Mouse (Mus musculus) hindbrain, embryonic 13.5 days (tissue): ENCODE data around the gene Opn5. TPM values are rescaled to one million over a fixed set of nuclear protein-coding genes. Genes with fewer than 3 reads are reported as not detected.

Experiments
- ATAC-seq: fragments of 200-750 bp; cut with Nextera tagmentation; 2 replicates; pipeline ENCODE4 v1.8.0; 2017; ENCODE audit warnings: moderate TSS enrichment; ENCODE audit not compliant: low FRiP score
- H3K27ac ChIP-seq: fragments of 300-500 bp; sonication (generic); 2 replicates; pipeline ENCODE4 v1.5.1; 2015; ENCODE audit warnings: inconsistent platforms, mild to moderate bottlenecking, moderate library complexity
- H3K27me3 ChIP-seq: fragments of 300-500 bp; sonication (generic); 2 replicates; pipeline ENCODE4 v1.6.1; 2015; ENCODE audit warnings: mild to moderate bottlenecking, inconsistent platforms
- H3K36me3 ChIP-seq: fragments of 300-500 bp; sonication (generic); 2 replicates; pipeline ENCODE4 v1.6.1; 2015; ENCODE audit warnings: mild to moderate bottlenecking, inconsistent platforms
- H3K4me1 ChIP-seq: fragments of 300-500 bp; sonication (generic); replicated peaks from 2 replicates; pipeline ENCODE4 v1.6.1; 2015; ENCODE audit warnings: inconsistent platforms
- H3K4me2 ChIP-seq: fragments of 300-500 bp; sonication (generic); 2 replicates; pipeline ENCODE4 v1.6.1; 2015; ENCODE audit warnings: inconsistent platforms, mild to moderate bottlenecking, moderate library complexity
- H3K4me3 ChIP-seq: fragments of 300-500 bp; sonication (generic); 2 replicates; pipeline ENCODE4 v1.5.1; 2015; ENCODE audit warnings: mild to moderate bottlenecking, inconsistent platforms
- H3K9ac ChIP-seq: fragments of 300-500 bp; sonication (generic); 2 replicates; pipeline ENCODE4 v1.6.1; 2015; ENCODE audit warnings: mild to moderate bottlenecking, inconsistent platforms
- H3K9me3 ChIP-seq: fragments of 300-500 bp; sonication (generic); 2 replicates; pipeline ENCODE4 v1.6.1; 2016; ENCODE audit warnings: inconsistent platforms
- WGBS: fragments of 180-500 bp; shearing (Covaris S2); methylation state at CpG from one replicate; pipeline ENCODE4 v1.1.7; 2015; 5-methylcytosine and 5-hydroxymethylcytosine counted together
- polyA plus RNA-seq: library from polyadenylated mRNA; unstranded; fragments of >200 nt; fragmentation: Nextera tagmentation; extraction: Ambion mirVana; gene quantifications from 2 replicates; pipeline ENCODE4 v1.2.1, GENCODE M21; 2015

The Opn5 gene
- not detected in 2 replicates for polyA plus RNA-seq

DNA sequence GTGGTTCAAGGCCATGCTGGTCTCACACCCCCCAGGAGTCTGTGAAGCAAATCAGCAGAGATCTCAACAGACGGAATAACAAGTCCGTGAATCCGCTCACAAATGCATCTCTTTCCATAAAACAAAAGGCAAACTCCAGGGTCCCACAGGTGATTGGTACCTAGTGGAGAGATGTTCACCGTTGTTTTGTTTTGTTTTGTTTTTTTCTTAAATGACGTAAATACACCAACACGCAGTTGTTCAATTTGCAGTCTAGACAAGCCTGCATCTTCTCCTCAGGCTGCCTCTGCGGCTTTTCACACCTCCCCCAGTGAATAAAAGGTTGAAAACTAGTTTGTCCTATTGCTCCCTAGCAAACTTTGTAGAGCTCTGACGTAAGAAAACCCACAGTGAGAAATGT lies at the start of gene Opn5:
Gene Opn5 (minus strand): TSS at position 101 of the 400 bp plus-strand sequence.
- no peaks in the 10 kb centered on the region for H3K36me3 ChIP-seq
- H3K9ac ChIP-seq: no peak within 1 kb of the TSS
- WGBS: 84% methylated on average over 8 of the region's 8 CpGs
- H3K27ac ChIP-seq: no peak within 1 kb of the TSS
- H3K4me3 ChIP-seq: no peak within 1 kb of the TSS
- no peak within 1 kb of the TSS for H3K4me2 ChIP-seq
- no peaks in the 10 kb centered on the region for H3K27me3 ChIP-seq
- ATAC-seq: no peak
- no peaks in the 10 kb centered on the region for H3K9me3 ChIP-seq
- H3K4me1 ChIP-seq: no peaks in the 10 kb centered on the region; the same call in 1 of the 2 replicates

- H3K9me3 ChIP-seq: no peaks in the 10 kb centered on the region
- H3K9ac ChIP-seq: no peak overlapping the region
- peak; percentile 87 for ATAC-seq
- H3K4me3 ChIP-seq: no peak overlapping the region
- no peak overlapping the region for H3K27ac ChIP-seq
- peak overlapping the region; percentile 44 for H3K4me2 ChIP-seq
- H3K36me3 ChIP-seq: no peaks in the 10 kb centered on the region
- H3K4me1 ChIP-seq: 0 out of 2 replicates have a peak, but pooled peaks cover 2% of the 10 kb centered on the region
- WGBS: 27% methylated on average over 14 of the region's 14 CpGs
- H3K27me3 ChIP-seq: no peaks in the 10 kb centered on the region
Observed at GRCm38 (mm10) chr17:42658634-42659422, 47.6 kb upstream of the Opn5 start.

GRCm38 (mm10) chr17:42643416-42643815 lies 32.2 kb upstream of the Opn5 start:
- no peak for ATAC-seq

GRCm38 (mm10) chr17:42630206-42630605 lies 19.0 kb upstream of the Opn5 start:
- no peak for ATAC-seq
- 88% methylated on average over 2 of the region's 2 CpGs for WGBS
- Histone ChIP-seq H3K27ac (no peak overlapping the region), H3K9ac (no peak overlapping the region), H3K27me3 (no peaks in the 10 kb centered on the region), H3K4me2 (no peak overlapping the region), H3K9me3 (no peaks in the 10 kb centered on the region), H3K4me3 (no peak overlapping the region), H3K36me3 (no peaks in the 10 kb centered on the region), H3K4me1 (no peaks in the 10 kb centered on the region)

More at GRCm38 (mm10) chr17:42643416-42643815, 32.2 kb upstream of the Opn5 start:
- Histone ChIP-seq H3K27ac (no peak overlapping the region), H3K4me1 (no peaks in the 10 kb centered on the region), H3K36me3 (no peaks in the 10 kb centered on the region), H3K9ac (no peak overlapping the region), H3K4me3 (no peak overlapping the region), H3K27me3 (no peaks in the 10 kb centered on the region), H3K9me3 (no peaks in the 10 kb centered on the region), H3K4me2 (no peak overlapping the region)
- 87% methylated on average over 3 of the region's 3 CpGs for WGBS

- no peak overlapping the region for H3K27ac ChIP-seq
- no peaks in the 10 kb centered on the region; the same call in 1 of the 2 replicates for H3K4me1 ChIP-seq
- H3K36me3 ChIP-seq: no peaks in the 10 kb centered on the region
- no peaks in the 10 kb centered on the region for H3K9me3 ChIP-seq
- no peak overlapping the region for H3K9ac ChIP-seq
- 39% methylated on average over 6 of the region's 6 CpGs for WGBS
- no peaks in the 10 kb centered on the region for H3K27me3 ChIP-seq
- no peak overlapping the region for H3K4me3 ChIP-seq
- no peak overlapping the region for H3K4me2 ChIP-seq
- peak; percentile 65 for ATAC-seq
Observed at GRCm38 (mm10) chr17:42613043-42613737, 2.0 kb upstream of the Opn5 start.

DNA sequence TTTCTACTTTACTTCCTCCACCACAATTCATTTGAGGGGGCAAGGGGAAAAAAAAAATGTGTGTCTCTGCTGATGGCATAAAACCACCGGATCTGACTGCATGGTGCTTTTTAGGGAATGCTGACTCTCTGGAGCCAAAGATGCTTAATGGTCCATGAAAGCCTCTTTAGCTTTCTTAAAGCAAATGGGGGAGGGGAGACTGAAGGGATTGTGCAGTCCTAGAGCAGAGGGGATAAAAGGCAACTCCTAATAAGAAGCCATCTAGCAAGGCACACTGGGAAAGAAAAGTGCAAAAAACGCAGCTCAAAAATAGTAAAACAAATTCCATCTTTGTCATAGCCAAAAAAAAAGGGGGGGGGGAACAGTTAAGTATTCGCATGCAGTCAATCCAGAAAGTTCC lies 2.9 kb downstream of the Opn5 start:
- 27% methylated on average over 3 of the region's 3 CpGs for WGBS
- no peak for ATAC-seq

GRCm38 (mm10) chr17:42602829-42603784 lies 8.1 kb downstream of the Opn5 start:
- Histone ChIP-seq H3K9me3 (no peaks in the 10 kb centered on the region), H3K27ac (no peak overlapping the region), H3K36me3 (no peaks in the 10 kb centered on the region), H3K27me3 (no peaks in the 10 kb centered on the region), H3K4me1 (no peaks in the 10 kb centered on the region; the same call in 1 of the 2 replicates), H3K9ac (no peak overlapping the region), H3K4me2 (no peak overlapping the region), H3K4me3 (no peak overlapping the region)
- WGBS: 30% methylated on average over 15 of the region's 15 CpGs
- peak; percentile 92 for ATAC-seq

More for the DNA sequence above, 2.9 kb downstream of the Opn5 start:
- Histone ChIP-seq H3K4me3 (no peak overlapping the region), H3K36me3 (no peaks in the 10 kb centered on the region), H3K9me3 (no peaks in the 10 kb centered on the region), H3K4me2 (no peak overlapping the region), H3K27me3 (no peaks in the 10 kb centered on the region), H3K27ac (no peak overlapping the region), H3K4me1 (no peaks in the 10 kb centered on the region; the same call in 1 of the 2 replicates), H3K9ac (no peak overlapping the region)

- peaks cover 4% of the 10 kb centered on the region for H3K4me1 ChIP-seq
- H3K9ac ChIP-seq: no peak overlapping the region
- H3K4me3 ChIP-seq: no peak overlapping the region
- no peaks in the 10 kb centered on the region for H3K9me3 ChIP-seq
- no peak for ATAC-seq
- H3K4me2 ChIP-seq: no peak overlapping the region
- no peaks in the 10 kb centered on the region for H3K27me3 ChIP-seq
- no peak overlapping the region for H3K27ac ChIP-seq
- 81% methylated on average over 1 of the region's 1 CpGs for WGBS
- no peaks in the 10 kb centered on the region for H3K36me3 ChIP-seq
Observed at GRCm38 (mm10) chr17:42586486-42586885, 24.7 kb downstream of the Opn5 start.

DNA sequence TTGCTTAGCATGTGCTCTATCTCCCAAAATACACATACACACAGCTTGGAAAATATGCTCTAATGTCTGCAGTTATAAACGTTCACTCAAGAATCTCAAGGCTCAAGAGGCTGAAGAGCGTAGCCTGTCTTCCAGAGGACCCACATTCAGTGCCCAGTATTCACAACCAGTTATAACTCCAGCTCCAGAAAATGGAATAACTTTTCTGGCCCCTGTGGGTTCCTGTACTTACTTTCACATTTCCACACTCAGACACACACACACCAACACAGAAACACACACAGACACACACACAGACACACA lies 28.2 kb downstream of the Opn5 start:
- Histone ChIP-seq H3K4me1 (peaks cover 4% of the 10 kb centered on the region), H3K9me3 (no peaks in the 10 kb centered on the region), H3K9ac (no peak overlapping the region), H3K36me3 (no peaks in the 10 kb centered on the region), H3K4me2 (no peak overlapping the region), H3K4me3 (no peak overlapping the region), H3K27me3 (no peaks in the 10 kb centered on the region), H3K27ac (0 out of 2 replicates have a peak overlapping the region, but pooled peaks have one; percentile 12)
- 84% methylated on average over 2 of the region's 2 CpGs for WGBS
- ATAC-seq: peak; percentile 57

DNA sequence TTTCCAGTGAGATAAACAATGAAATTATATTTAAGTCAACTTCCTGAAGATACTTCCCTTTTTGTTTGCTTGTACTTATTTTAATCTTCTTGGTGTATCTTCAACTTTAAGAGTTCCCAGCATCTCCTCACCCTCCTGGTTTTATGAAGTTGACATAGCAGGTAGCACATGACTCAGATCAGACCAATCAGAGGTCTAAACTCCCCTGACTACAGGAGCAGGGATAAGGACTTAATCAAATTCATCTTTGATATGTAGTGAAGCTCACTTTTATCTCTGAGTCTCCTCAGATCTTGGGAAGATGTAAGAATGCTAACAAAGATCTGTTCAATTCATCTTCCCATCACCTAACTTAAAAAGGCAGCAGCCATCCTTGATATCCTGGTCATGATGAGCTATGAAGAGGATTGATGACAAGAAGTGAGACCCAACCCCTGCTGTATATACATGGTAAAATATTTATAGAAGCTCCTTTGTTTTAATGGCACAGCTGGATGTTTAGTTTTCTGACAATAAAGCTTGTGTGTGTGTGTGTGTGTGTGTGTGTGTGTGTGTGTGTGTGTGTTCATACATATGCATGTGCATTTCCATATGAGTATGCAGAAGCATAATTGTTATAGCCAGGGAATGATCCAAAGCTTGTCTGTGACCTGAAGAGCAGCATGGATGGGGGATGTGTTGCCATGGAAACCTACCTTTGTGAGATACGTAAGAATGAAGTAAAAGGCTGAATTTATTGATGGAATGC lies 28.7 kb downstream of the Opn5 start:
- Histone ChIP-seq H3K9me3 (no peaks in the 10 kb centered on the region), H3K4me1 (peaks cover 4% of the 10 kb centered on the region), H3K36me3 (no peaks in the 10 kb centered on the region), H3K4me3 (no peak overlapping the region), H3K4me2 (no peak overlapping the region), H3K27me3 (no peaks in the 10 kb centered on the region), H3K27ac (0 out of 2 replicates have a peak overlapping the region, but pooled peaks have one; percentile 12), H3K9ac (no peak overlapping the region)
- 13% methylated on average over 1 of the region's 1 CpGs for WGBS
- peak; percentile 74 for ATAC-seq

DNA sequence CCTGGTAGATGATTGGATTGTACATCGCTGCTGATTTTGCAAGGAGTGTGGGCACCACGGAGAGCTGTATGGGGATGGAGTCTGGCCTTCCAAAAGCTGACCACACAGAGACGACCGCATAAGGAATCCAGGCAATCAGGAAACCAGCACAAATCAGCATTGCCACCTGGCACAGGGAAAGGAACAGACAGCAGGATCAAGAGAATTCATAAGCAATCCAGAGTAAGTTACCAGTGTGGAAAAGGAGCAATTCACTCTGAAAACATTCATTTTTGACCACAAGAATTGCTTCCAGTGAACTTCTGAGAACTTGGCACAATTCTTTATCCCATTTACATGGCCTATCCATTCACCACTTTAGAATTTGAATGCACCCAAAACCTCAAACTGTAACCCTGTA lies 30.6 kb downstream of the Opn5 start:
- no peaks in the 10 kb centered on the region for H3K27me3 ChIP-seq
- no peak overlapping the region for H3K4me3 ChIP-seq
- no peak overlapping the region for H3K27ac ChIP-seq
- H3K9me3 ChIP-seq: no peaks in the 10 kb centered on the region
- no peak for ATAC-seq
- no peaks in the 10 kb centered on the region for H3K36me3 ChIP-seq
- H3K4me1 ChIP-seq: peaks cover 4% of the 10 kb centered on the region
- 89% methylated on average over 4 of the region's 4 CpGs for WGBS
- H3K4me2 ChIP-seq: no peak overlapping the region
- H3K9ac ChIP-seq: no peak overlapping the region
